Mouse (Mus musculus) limb, embryonic 11.5 days (tissue): ENCODE measurements around the gene St6galnac3. TPM values are rescaled to one million over a fixed set of nuclear protein-coding genes. Genes with fewer than 3 reads are reported as not detected.

Experiments used
- ATAC-seq: fragments of 200-750 bp; cut with Nextera tagmentation; 2 replicates; pipeline ENCODE4 v1.8.0; 2017; ENCODE audit warnings: low read depth; ENCODE audit not compliant: insufficient number of reproducible peaks, low FRiP score, low TSS enrichment
- DNase-seq: peaks from one replicate; pipeline ENCODE4 v3.0.0-alpha.2; 2015; ENCODE audit warnings: low spot score
- H3K27ac ChIP-seq: fragments of 300-500 bp; sonication (generic); replicated peaks from 2 replicates; pipeline ENCODE4 v1.5.1; 2014; ENCODE audit warnings: low read depth, mild to moderate bottlenecking, low read length
- H3K27me3 ChIP-seq: fragments of 300-500 bp; sonication (generic); 2 replicates; pipeline ENCODE4 v1.6.1; 2014; ENCODE audit warnings: mild to moderate bottlenecking, low read length, mixed read lengths; ENCODE audit not compliant: control insufficient read depth, insufficient read depth
- H3K36me3 ChIP-seq: fragments of 300-500 bp; sonication (generic); 2 replicates; pipeline ENCODE4 v1.6.1; 2014; ENCODE audit warnings: mild to moderate bottlenecking, low read length, moderate library complexity, mixed read lengths; ENCODE audit not compliant: control insufficient read depth, insufficient read depth
- H3K4me1 ChIP-seq: fragments of 300-500 bp; sonication (generic); 2 replicates; pipeline ENCODE4 v1.6.1; 2014; ENCODE audit warnings: low read length, mixed read lengths; ENCODE audit not compliant: control insufficient read depth, insufficient read depth
- H3K4me2 ChIP-seq: fragments of 300-500 bp; sonication (generic); 2 replicates; pipeline ENCODE4 v1.6.1; 2014; ENCODE audit warnings: low read depth, mild to moderate bottlenecking, moderate library complexity; ENCODE audit not compliant: severe bottlenecking
- H3K4me3 ChIP-seq: fragments of 300-500 bp; sonication (generic); 2 replicates; pipeline ENCODE4 v1.5.1; 2014; ENCODE audit warnings: low read depth, low read length
- H3K9ac ChIP-seq: fragments of 300-500 bp; sonication (generic); 2 replicates; pipeline ENCODE4 v1.6.1; 2014; ENCODE audit warnings: mild to moderate bottlenecking, low read length
- H3K9me3 ChIP-seq: fragments of 300-500 bp; sonication (generic); 2 replicates; pipeline ENCODE4 v1.6.1; 2016; ENCODE audit warnings: low read length; ENCODE audit not compliant: control insufficient read depth
- WGBS: fragments of 180-500 bp; shearing (Covaris S2); extraction: QIAGEN DNeasy Blood & Tissue Kit; methylation state at CpG from one replicate; pipeline ENCODE4 v1.1.7; 2014; 5-methylcytosine and 5-hydroxymethylcytosine counted together
- polyA plus RNA-seq: library from polyadenylated mRNA; unstranded; fragments of >200 nt; fragmentation: Nextera tagmentation; extraction: Ambion mirVana; gene quantifications from 2 replicates; pipeline ENCODE4 v1.2.1, GENCODE M21; 2014

Gene St6galnac3
- polyA plus RNA-seq, 1 experiment from 2014 or later = 51.2 TPM

GRCm38 (mm10) chr3:153441329-153441728 is 283.6 kb downstream of the St6galnac3 start:
- 85% methylated on average over 9 of the region's 9 CpGs for WGBS

GRCm38 (mm10) chr3:153436076-153437021 is 288.6 kb downstream of the St6galnac3 start:
- Histone ChIP-seq H3K36me3 (no peaks in the 10 kb centered on the region), H3K27me3 (no peaks in the 10 kb centered on the region), H3K4me1 (no peaks in the 10 kb centered on the region; the same call in 1 of the 2 replicates), H3K4me2 (no peak overlapping the region), H3K9ac (no peak overlapping the region), H3K27ac (no peak overlapping the region), H3K9me3 (no peaks in the 10 kb centered on the region), H3K4me3 (no peak overlapping the region)
- DNase-seq = no peak
- no peak for ATAC-seq
- 81% methylated on average over 17 of the region's 17 CpGs for WGBS

More at GRCm38 (mm10) chr3:153441329-153441728, 283.6 kb downstream of the St6galnac3 start:
- Histone ChIP-seq H3K4me3 (no peak overlapping the region), H3K36me3 (no peaks in the 10 kb centered on the region), H3K4me1 (no peaks in the 10 kb centered on the region), H3K4me2 (no peak overlapping the region), H3K9ac (no peak overlapping the region), H3K27me3 (no peaks in the 10 kb centered on the region), H3K27ac (no peak overlapping the region), H3K9me3 (no peaks in the 10 kb centered on the region)
- DNase-seq = no peak
- no peak for ATAC-seq

GRCm38 (mm10) chr3:153433010-153433409 is 292.0 kb downstream of the St6galnac3 start:
- WGBS = 64% methylated on average over 8 of the region's 8 CpGs
- H3K36me3 ChIP-seq = no peaks in the 10 kb centered on the region
- H3K27me3 ChIP-seq = no peaks in the 10 kb centered on the region
- DNase-seq = no peak
- no peaks in the 10 kb centered on the region; the same call in 1 of the 2 replicates for H3K4me1 ChIP-seq
- H3K9ac ChIP-seq = no peak overlapping the region
- H3K9me3 ChIP-seq = no peaks in the 10 kb centered on the region
- no peak overlapping the region for H3K4me2 ChIP-seq
- 0 out of 2 replicates have a peak, but pooled peaks have one; percentile 12 for ATAC-seq
- no peak overlapping the region for H3K4me3 ChIP-seq
- H3K27ac ChIP-seq = no peak overlapping the region

GRCm38 (mm10) chr3:153432053-153432816 is 292.7 kb downstream of the St6galnac3 start:
- Histone ChIP-seq H3K36me3 (no peaks in the 10 kb centered on the region), H3K27ac (no peak overlapping the region), H3K4me3 (no peak overlapping the region), H3K4me1 (no peaks in the 10 kb centered on the region; the same call in 1 of the 2 replicates), H3K9me3 (no peaks in the 10 kb centered on the region), H3K4me2 (no peak overlapping the region), H3K27me3 (no peaks in the 10 kb centered on the region), H3K9ac (no peak overlapping the region)
- no peak for DNase-seq
- 89% methylated on average over 6 of the region's 6 CpGs for WGBS
- ATAC-seq = no peak

- ATAC-seq (no peak), DNase-seq (no peak)
- H3K9ac ChIP-seq = no peak overlapping the region
- no peak overlapping the region for H3K4me2 ChIP-seq
- H3K4me1 ChIP-seq = no peaks in the 10 kb centered on the region; the same call in 1 of the 2 replicates
- no peaks in the 10 kb centered on the region for H3K27me3 ChIP-seq
- no peaks in the 10 kb centered on the region for H3K9me3 ChIP-seq
- H3K36me3 ChIP-seq = no peaks in the 10 kb centered on the region
- no peak overlapping the region for H3K27ac ChIP-seq
- 61% methylated on average over 8 of the region's 8 CpGs for WGBS
- no peak overlapping the region for H3K4me3 ChIP-seq
Observed at GRCm38 (mm10) chr3:153429840-153430239, 295.1 kb downstream of the St6galnac3 start.

- no peaks in the 10 kb centered on the region for H3K4me1 ChIP-seq
- DNase-seq = no peak
- no peak overlapping the region for H3K4me3 ChIP-seq
- no peak for ATAC-seq
- no peak overlapping the region for H3K27ac ChIP-seq
- H3K36me3 ChIP-seq = no peaks in the 10 kb centered on the region
- no peak overlapping the region for H3K4me2 ChIP-seq
- no peak overlapping the region for H3K9ac ChIP-seq
- H3K9me3 ChIP-seq = no peaks in the 10 kb centered on the region
- 72% methylated on average over 7 of the region's 7 CpGs for WGBS
- no peaks in the 10 kb centered on the region for H3K27me3 ChIP-seq
Observed at GRCm38 (mm10) chr3:153421918-153422290, 303.1 kb downstream of the St6galnac3 start.

- WGBS = 57% methylated on average over 14 of the region's 14 CpGs
- no peaks in the 10 kb centered on the region for H3K9me3 ChIP-seq
- ATAC-seq = no peak
Observed at GRCm38 (mm10) chr3:153421060-153421917, 303.7 kb downstream of the St6galnac3 start.

GRCm38 (mm10) chr3:153419331-153419730 is 305.6 kb downstream of the St6galnac3 start:
- ATAC-seq (no peak), DNase-seq (no peak)
- no peaks in the 10 kb centered on the region for H3K9me3 ChIP-seq
- H3K36me3 ChIP-seq = no peaks in the 10 kb centered on the region
- H3K4me2 ChIP-seq = no peak overlapping the region
- H3K27me3 ChIP-seq = no peaks in the 10 kb centered on the region
- H3K9ac ChIP-seq = no peak overlapping the region
- WGBS = 83% methylated on average over 7 of the region's 7 CpGs
- H3K27ac ChIP-seq = no peak overlapping the region
- H3K4me3 ChIP-seq = no peak overlapping the region
- no peaks in the 10 kb centered on the region for H3K4me1 ChIP-seq

More at GRCm38 (mm10) chr3:153421060-153421917, 303.7 kb downstream of the St6galnac3 start:
- Histone ChIP-seq H3K4me3 (no peak overlapping the region), H3K27me3 (no peaks in the 10 kb centered on the region), H3K4me2 (no peak overlapping the region), H3K36me3 (no peaks in the 10 kb centered on the region), H3K9ac (no peak overlapping the region), H3K4me1 (no peaks in the 10 kb centered on the region), H3K27ac (no peak overlapping the region)
- no peak for DNase-seq
